Mouse (Mus musculus): ENCODE results near the gene Psmg4. TPM values are rescaled to one million over a fixed set of nuclear protein-coding genes. Genes with fewer than 3 reads are reported as not detected.
A peak's percentile ranks its signal among the peaks of the same experiment; 100 is the strongest.

The Psmg4 gene
- total and polyA plus RNA-seq, 3 experiments, result 121 to 161 TPM; not detected in 1

DNA sequence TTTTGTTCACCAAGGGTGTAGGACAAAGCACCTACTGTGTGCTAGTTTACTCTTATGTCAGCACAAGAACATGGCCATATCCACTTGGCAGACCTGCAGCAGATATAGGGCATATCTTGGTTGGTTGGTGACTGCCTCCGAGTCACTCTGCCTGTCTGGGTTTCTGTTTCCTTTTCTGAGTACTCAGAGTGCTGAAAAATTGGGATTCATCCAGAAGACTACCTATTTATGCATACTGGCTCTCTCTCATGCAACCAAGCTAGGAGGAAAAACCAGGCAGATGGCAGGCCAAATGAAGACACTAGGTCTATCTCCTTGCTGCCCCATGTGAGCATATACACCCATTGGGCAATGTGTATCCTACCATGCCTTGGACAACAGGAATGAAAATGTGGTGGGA lies 32.9 kb downstream of the Psmg4 start:
- Histone ChIP-seq H3K27ac (ENCODE audit: control insufficient read depth, low read depth, low read length) (no peak overlapping the region), H3K4me3 (ENCODE audit: control insufficient read depth in 1 of 2, insufficient read depth in 1 of 2, low read depth in 2 of 2, low read length in 2 of 2) (no peak overlapping the region), H3K9me3 (replicated peaks; ENCODE audit: insufficient read depth, low read length) (no peaks in the 10 kb centered on the region), H3K9ac (ENCODE audit: control insufficient read depth, low read depth, low read length, poor library complexity, severe bottlenecking) (no peak overlapping the region), H3K4me1 (ENCODE audit: control insufficient read depth in 1 of 2, insufficient read depth in 2 of 2, low read length in 2 of 2) (no peaks in the 10 kb centered on the region), H3K27me3 (ENCODE audit: control insufficient read depth in 1 of 2, insufficient read depth in 2 of 2, low read length in 2 of 2) (no peaks in the 10 kb centered on the region), H3K79me2 (ENCODE audit: control insufficient read depth, insufficient read depth, low read length, poor library complexity) (no peaks in the 10 kb centered on the region), H3K36me3 (ENCODE audit: control insufficient read depth in 1 of 2, insufficient read depth in 2 of 2, low read length in 2 of 2) (peaks cover 0 to 12% of the 10 kb centered on the region in 2 experiments; a peak in 2 of 4 replicates)
- peak; percentile 78 for TF ChIP-seq ZKSCAN1 (IDR thresholded peaks at IDR 0.05; ENCODE audit: low read depth, low read length)
- no peak for TF ChIP-seq KAT2A (conservative IDR thresholded peaks at IDR 0.05; ENCODE audit: low read depth, low read length)
- TF ChIP-seq ETS1 (IDR thresholded peaks at IDR 0.05; ENCODE audit: low read depth, low read length), result no peak
- no peak for TF ChIP-seq EP300 (IDR thresholded peaks at IDR 0.05; ENCODE audit: low read depth in 1 of 2, low read length in 2 of 2)
- no peak for TF ChIP-seq POLR2A (IDR thresholded peaks at IDR 0.05; ENCODE audit: control insufficient read depth in 1 of 2, insufficient read depth in 1 of 2, low read depth in 1 of 2, low read length in 2 of 2, poor library complexity in 1 of 2)
- no peak for TF ChIP-seq TBP (IDR thresholded peaks at IDR 0.05; ENCODE audit: low read depth, low read length)
- DNase-seq (ENCODE audit: low read depth, low spot score), result no peak

DNA sequence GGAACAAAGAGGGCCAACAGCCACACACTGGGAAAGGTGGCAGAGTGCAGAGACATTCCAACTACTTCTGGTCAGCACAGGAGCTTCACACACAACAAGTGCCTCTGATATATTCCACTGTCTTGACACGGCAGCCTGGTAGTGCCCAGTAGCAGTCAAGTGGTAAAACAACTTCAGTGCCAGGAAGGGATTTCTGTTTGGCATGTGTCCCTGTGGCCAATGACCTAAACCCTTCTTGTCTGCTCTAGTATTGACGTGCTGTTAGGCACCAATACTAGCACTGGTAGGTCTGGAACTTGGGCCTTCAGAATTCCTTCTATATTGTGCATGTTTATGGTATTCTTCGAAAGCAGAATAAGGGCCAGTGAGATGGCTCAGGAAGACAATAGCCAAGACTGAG lies 42.5 kb downstream of the Psmg4 start:
- Histone ChIP-seq H3K9ac (ENCODE audit: control insufficient read depth, low read depth, low read length, poor library complexity, severe bottlenecking) (no peak overlapping the region), H3K4me3 (ENCODE audit: control insufficient read depth in 1 of 2, insufficient read depth in 1 of 2, low read depth in 2 of 2, low read length in 2 of 2) (no peak overlapping the region), H3K9me3 (replicated peaks; ENCODE audit: insufficient read depth, low read length) (no peaks in the 10 kb centered on the region), H3K4me1 (ENCODE audit: control insufficient read depth in 1 of 2, insufficient read depth in 2 of 2, low read length in 2 of 2) (no peaks in the 10 kb centered on the region), H3K36me3 (ENCODE audit: control insufficient read depth in 1 of 2, insufficient read depth in 2 of 2, low read length in 2 of 2) (peaks cover 0 to 7% of the 10 kb centered on the region in 2 experiments; a peak in 1 of 4 replicates), H3K27ac (ENCODE audit: control insufficient read depth, low read depth, low read length) (no peak overlapping the region), H3K27me3 (ENCODE audit: control insufficient read depth in 1 of 2, insufficient read depth in 2 of 2, low read length in 2 of 2) (no peaks in the 10 kb centered on the region), H3K79me2 (ENCODE audit: control insufficient read depth, insufficient read depth, low read length, poor library complexity) (no peaks in the 10 kb centered on the region)
- no peak for DNase-seq (ENCODE audit: low read depth, low spot score)
- TF ChIP-seq UBTF (IDR thresholded peaks at IDR 0.05; ENCODE audit: borderline replicate concordance, insufficient read depth, low read depth, low read length) (no peak), ETS1 (IDR thresholded peaks at IDR 0.05; ENCODE audit: low read depth, low read length) (no peak), MXI1 (IDR thresholded peaks at IDR 0.05; ENCODE audit: low read depth, low read length) (no peak), RCOR1 (IDR thresholded peaks at IDR 0.05; ENCODE audit: low read depth, low read length) (no peak), POLR2AphosphoS5 (IDR thresholded peaks at IDR 0.05; ENCODE audit: borderline replicate concordance, low read depth, low read length) (no peak), TBP (IDR thresholded peaks at IDR 0.05; ENCODE audit: low read depth, low read length) (no peak), USF1 (IDR thresholded peaks at IDR 0.05; ENCODE audit: low read depth, low read length) (no peak), TCF12 (IDR thresholded peaks at IDR 0.05; ENCODE audit: low read depth, low read length) (no peak), SMC3 (IDR thresholded peaks at IDR 0.05; ENCODE audit: low read depth, low read length) (no peak), NELFE (IDR thresholded peaks at IDR 0.05; ENCODE audit: low read depth, low read length) (no peak), POLR2A (IDR thresholded peaks at IDR 0.05; ENCODE audit: control insufficient read depth in 1 of 2, insufficient read depth in 1 of 2, low read depth in 1 of 2, low read length in 2 of 2, poor library complexity in 1 of 2) (no peak), GABPA (IDR thresholded peaks at IDR 0.05; ENCODE audit: low read depth, low read length) (no peak), SIN3A (IDR thresholded peaks at IDR 0.05; ENCODE audit: low read length) (no peak)

Measured in MEL (cell line).